Mouse (Mus musculus) limb, embryonic 15.5 days (tissue): Measurements from ENCODE around the gene Sult2b1. TPM values are rescaled to one million over a fixed set of nuclear protein-coding genes. Genes with fewer than 3 reads are reported as not detected.

Experiments
- ATAC-seq: fragments of 200-750 bp; cut with Nextera tagmentation; 2 replicates; pipeline ENCODE4 v1.8.0; 2017; ENCODE audit warnings: low read depth, moderate TSS enrichment; ENCODE audit not compliant: insufficient number of reproducible peaks, low FRiP score, low TSS enrichment
- H3K27ac ChIP-seq: fragments of 300-500 bp; sonication (generic); 2 replicates; pipeline ENCODE4 v1.5.1; 2015; ENCODE audit warnings: moderate library complexity, mild to moderate bottlenecking, inconsistent platforms
- H3K27me3 ChIP-seq: fragments of 300-500 bp; sonication (generic); 2 replicates; pipeline ENCODE4 v1.6.1; 2015; ENCODE audit warnings: inconsistent platforms
- H3K36me3 ChIP-seq: fragments of 300-500 bp; sonication (generic); 2 replicates; pipeline ENCODE4 v1.6.1; 2015; ENCODE audit warnings: inconsistent platforms
- H3K4me1 ChIP-seq: fragments of 300-500 bp; sonication (generic); 2 replicates; pipeline ENCODE4 v1.6.1; 2015; ENCODE audit warnings: inconsistent platforms
- H3K4me2 ChIP-seq: fragments of 300-500 bp; sonication (generic); 2 replicates; pipeline ENCODE4 v1.6.1; 2015; ENCODE audit warnings: mild to moderate bottlenecking, inconsistent platforms
- H3K4me3 ChIP-seq: fragments of 300-500 bp; sonication (generic); 2 replicates; pipeline ENCODE4 v1.5.1; 2015; ENCODE audit warnings: mild to moderate bottlenecking, inconsistent platforms
- H3K9ac ChIP-seq: fragments of 300-500 bp; sonication (generic); 2 replicates; pipeline ENCODE4 v1.6.1; 2015; ENCODE audit warnings: inconsistent platforms
- H3K9me3 ChIP-seq: fragments of 300-500 bp; sonication (generic); 2 replicates; pipeline ENCODE4 v1.6.1; 2016; ENCODE audit warnings: inconsistent platforms
- WGBS: fragments of 180-500 bp; shearing (Covaris S2); methylation state at CpG from one replicate; pipeline ENCODE4 v1.1.7; 2015; 5-methylcytosine and 5-hydroxymethylcytosine counted together
- polyA plus RNA-seq: library from polyadenylated mRNA; unstranded; fragments of >200 nt; fragmentation: Nextera tagmentation; extraction: Ambion mirVana; gene quantifications from 2 replicates; pipeline ENCODE4 v1.2.1, GENCODE M21; 2015

Sult2b1 gene
- polyA plus RNA-seq, 1 experiment from 2014 or later = 82.1 TPM

- Histone ChIP-seq H3K27ac (no peak overlapping the region), H3K27me3 (peaks cover 12% of the 10 kb centered on the region; the same call in 1 of the 2 replicates), H3K4me3 (no peak overlapping the region), H3K36me3 (peaks cover 25% of the 10 kb centered on the region), H3K4me2 (0 out of 2 replicates have a peak overlapping the region, but pooled peaks have one; percentile 53), H3K9me3 (no peaks in the 10 kb centered on the region), H3K9ac (no peak overlapping the region), H3K4me1 (peaks cover 27% of the 10 kb centered on the region)
- 48% methylated on average over 10 of the region's 10 CpGs for WGBS
- no peak for ATAC-seq
These were observed 31.0 kb upstream of the Sult2b1 start for GRCm38 (mm10) chr7:45815323-45815983.

GRCm38 (mm10) chr7:45814841-45815240, 30.4 kb upstream of the Sult2b1 start:
- no peaks in the 10 kb centered on the region for H3K9me3 ChIP-seq
- 9% methylated on average over 5 of the region's 5 CpGs for WGBS
- H3K27ac ChIP-seq = peak overlapping the region; percentile 39; the same call in 1 of the 2 replicates
- peaks cover 9% of the 10 kb centered on the region; the same call in 1 of the 2 replicates for H3K27me3 ChIP-seq
- H3K36me3 ChIP-seq = peaks cover 31% of the 10 kb centered on the region
- peaks cover 25% of the 10 kb centered on the region for H3K4me1 ChIP-seq
- H3K4me2 ChIP-seq = peak overlapping the region; percentile 53
- H3K4me3 ChIP-seq = peak overlapping the region; percentile 36
- ATAC-seq = no peak
- no peak overlapping the region for H3K9ac ChIP-seq

- Histone ChIP-seq H3K4me2 (peak within 1 kb of the TSS; percentile 62), H3K27ac (peak within 1 kb of the TSS; percentile 100), H3K4me1 (peaks cover 28% of the 10 kb centered on the region), H3K27me3 (0 out of 2 replicates have a peak, but pooled peaks cover 5% of the 10 kb centered on the region), H3K36me3 (peaks cover 38% of the 10 kb centered on the region), H3K9me3 (no peaks in the 10 kb centered on the region), H3K9ac (peak within 1 kb of the TSS; percentile 99), H3K4me3 (peak within 1 kb of the TSS; percentile 99)
- ATAC-seq = peak; percentile 98
- under 1% methylated on average over 86 of the region's 92 CpGs for WGBS
These were observed 29.6 kb upstream of the Sult2b1 start, which contains the start of gene Cyth2 for GRCm38 (mm10) chr7:45813787-45814779. Gene Cyth2, minus strand, starts transcription at chr7:45814581.

GRCm38 (mm10) chr7:45812921-45813320, 28.5 kb upstream of the Sult2b1 start:
- Histone ChIP-seq H3K27ac (no peak overlapping the region), H3K36me3 (peaks cover 50% of the 10 kb centered on the region)
- WGBS = 81% methylated on average over 8 of the region's 8 CpGs

GRCm38 (mm10) chr7:45809276-45810075, 25.0 kb upstream of the Sult2b1 start:
- Histone ChIP-seq H3K27me3 (no peaks in the 10 kb centered on the region), H3K4me2 (no peak overlapping the region), H3K4me3 (no peak overlapping the region), H3K27ac (peak overlapping the region; percentile 5; the same call in 1 of the 2 replicates), H3K36me3 (peaks cover 72% of the 10 kb centered on the region), H3K9ac (no peak overlapping the region), H3K9me3 (no peaks in the 10 kb centered on the region), H3K4me1 (peaks cover 26% of the 10 kb centered on the region)
- WGBS = 88% methylated on average over 14 of the region's 14 CpGs
- no peak for ATAC-seq

More at GRCm38 (mm10) chr7:45812921-45813320, 28.5 kb upstream of the Sult2b1 start:
- Histone ChIP-seq H3K9ac (peak overlapping the region; percentile 99), H3K4me1 (peaks cover 35% of the 10 kb centered on the region), H3K4me2 (peak overlapping the region; percentile 62), H3K4me3 (peak overlapping the region; percentile 99), H3K9me3 (no peaks in the 10 kb centered on the region), H3K27me3 (no peaks in the 10 kb centered on the region)
- ATAC-seq = no peak

- 0 out of 2 replicates have a peak overlapping the region, but pooled peaks have one; percentile 5 for H3K27ac ChIP-seq
- H3K9ac ChIP-seq = no peak overlapping the region
- peaks cover 76% of the 10 kb centered on the region for H3K36me3 ChIP-seq
- no peak for ATAC-seq
- no peak overlapping the region for H3K4me3 ChIP-seq
- no peaks in the 10 kb centered on the region for H3K9me3 ChIP-seq
- peaks cover 26% of the 10 kb centered on the region for H3K4me1 ChIP-seq
- no peaks in the 10 kb centered on the region for H3K27me3 ChIP-seq
- WGBS = 42% methylated on average over 9 of the region's 11 CpGs
- no peak overlapping the region for H3K4me2 ChIP-seq
These were observed 24.0 kb upstream of the Sult2b1 start for GRCm38 (mm10) chr7:45808471-45808870.

- H3K27me3 ChIP-seq = no peaks in the 10 kb centered on the region
- no peak for ATAC-seq
- H3K4me1 ChIP-seq = peaks cover 17% of the 10 kb centered on the region
- no peak overlapping the region for H3K4me2 ChIP-seq
- 59% methylated on average over 5 of the region's 5 CpGs for WGBS
- H3K9me3 ChIP-seq = no peaks in the 10 kb centered on the region
- H3K9ac ChIP-seq = no peak overlapping the region
- no peak overlapping the region for H3K4me3 ChIP-seq
- H3K27ac ChIP-seq = no peak overlapping the region
- peaks cover 68% of the 10 kb centered on the region for H3K36me3 ChIP-seq
These were observed 21.5 kb upstream of the Sult2b1 start for GRCm38 (mm10) chr7:45805941-45806340.

GRCm38 (mm10) chr7:45802551-45802950, 18.1 kb upstream of the Sult2b1 start:
- Histone ChIP-seq H3K4me2 (no peak overlapping the region), H3K27ac (no peak overlapping the region), H3K36me3 (peaks cover 34% of the 10 kb centered on the region), H3K4me3 (no peak overlapping the region), H3K27me3 (peaks cover 11% of the 10 kb centered on the region), H3K9me3 (no peaks in the 10 kb centered on the region), H3K4me1 (peaks cover 28% of the 10 kb centered on the region), H3K9ac (no peak overlapping the region)
- no peak for ATAC-seq
- 88% methylated on average over 6 of the region's 6 CpGs for WGBS

- no peak overlapping the region for H3K9ac ChIP-seq
- peak overlapping the region; percentile 43 for H3K4me2 ChIP-seq
- peaks cover 31% of the 10 kb centered on the region for H3K4me1 ChIP-seq
- ATAC-seq = no peak
- peaks cover 19% of the 10 kb centered on the region for H3K27me3 ChIP-seq
- 2% methylated on average over 12 of the region's 12 CpGs for whole genome bisulfite sequencing
- H3K27ac ChIP-seq = peak overlapping the region; percentile 43; the same call in 1 of the 2 replicates
- H3K36me3 ChIP-seq = peaks cover 22% of the 10 kb centered on the region
- H3K4me3 ChIP-seq = peak overlapping the region; percentile 28
- no peaks in the 10 kb centered on the region for H3K9me3 ChIP-seq
These were observed 16.9 kb upstream of the Sult2b1 start for GRCm38 (mm10) chr7:45801348-45801747.

- H3K36me3 ChIP-seq = peaks cover 17% of the 10 kb centered on the region; the same call in 1 of the 2 replicates
- H3K9ac ChIP-seq = no peak overlapping the region
These were observed 16.2 kb upstream of the Sult2b1 start for GRCm38 (mm10) chr7:45800546-45801204.

More at GRCm38 (mm10) chr7:45800546-45801204, 16.2 kb upstream of the Sult2b1 start:
- WGBS = 16% methylated on average over 21 of the region's 25 CpGs
- Histone ChIP-seq H3K4me1 (peaks cover 31% of the 10 kb centered on the region), H3K27ac (peak overlapping the region; percentile 43), H3K4me3 (peak overlapping the region; percentile 28), H3K27me3 (peaks cover 19% of the 10 kb centered on the region), H3K9me3 (no peaks in the 10 kb centered on the region), H3K4me2 (peak overlapping the region; percentile 43)
- peak; percentile 38; the same call in 1 of the 2 replicates for ATAC-seq
